Mouse (Mus musculus) layer of hippocampus, postnatal 10 days (tissue): ENCODE measurements at regions not wholly inside any gene's neighbourhood (a gene's known extent, or its start where the extent isn't known, plus 50 kb on each side); places are given as distances from the start of the nearest gene placed in this dataset.

Source experiments
- DNase-seq, 2 experiments: peaks; one replicate each; pipeline ENCODE4 v3.0.0; 2021; ENCODE audit warnings: low spot score in 2 of 2

- DNase-seq = no peak
These were observed 202.1 kb upstream of the Runx1 start for GRCm38 (mm10) chr16:93028016-93028415.

GRCm38 (mm10) chr16:93026094-93026648, 200.2 kb upstream of the Runx1 start:
- no peak for DNase-seq

- no peak for DNase-seq
These were observed 194.0 kb upstream of the Runx1 start for GRCm38 (mm10) chr16:93019800-93020555.

GRCm38 (mm10) chr16:93018766-93019165, 192.8 kb upstream of the Runx1 start:
- no peak for DNase-seq

GRCm38 (mm10) chr16:93017025-93017424, 191.1 kb upstream of the Runx1 start:
- DNase-seq = no peak

- DNase-seq = no peak
These were observed 189.7 kb upstream of the Runx1 start for GRCm38 (mm10) chr16:93015636-93016035.

GRCm38 (mm10) chr16:93014991-93015390, 189.0 kb upstream of the Runx1 start:
- DNase-seq = no peak

GRCm38 (mm10) chr16:93013881-93014280, 187.9 kb upstream of the Runx1 start:
- DNase-seq = no peak

GRCm38 (mm10) chr16:93013256-93013655, 187.3 kb upstream of the Runx1 start:
- DNase-seq = no peak

GRCm38 (mm10) chr16:93011474-93011873, 185.5 kb upstream of the Runx1 start:
- DNase-seq = no peak

GRCm38 (mm10) chr16:93006321-93006984, 180.5 kb upstream of the Runx1 start:
- peak in 1 of 2 experiments; percentile 11 for DNase-seq

GRCm38 (mm10) chr16:93005470-93005869, 179.5 kb upstream of the Runx1 start:
- no peak for DNase-seq

GRCm38 (mm10) chr16:93003830-93004229, 177.9 kb upstream of the Runx1 start:
- no peak for DNase-seq

- DNase-seq = no peak
These were observed 172.7 kb upstream of the Runx1 start for GRCm38 (mm10) chr16:92998689-92999088.

- DNase-seq = no peak
These were observed 171.7 kb upstream of the Runx1 start for GRCm38 (mm10) chr16:92997636-92998035.

GRCm38 (mm10) chr16:92995993-92996350, 170.0 kb upstream of the Runx1 start:
- no peak for DNase-seq

GRCm38 (mm10) chr16:92995132-92995992, 169.4 kb upstream of the Runx1 start:
- no peak for DNase-seq

GRCm38 (mm10) chr16:92992876-92993275, 166.9 kb upstream of the Runx1 start:
- DNase-seq = no peak

GRCm38 (mm10) chr16:92991405-92991804, 165.5 kb upstream of the Runx1 start:
- no peak for DNase-seq

- no peak for DNase-seq
These were observed 162.5 kb upstream of the Runx1 start for GRCm38 (mm10) chr16:92988416-92988815.

GRCm38 (mm10) chr16:92988000-92988399, 162.1 kb upstream of the Runx1 start:
- no peak for DNase-seq

GRCm38 (mm10) chr16:92985768-92986167, 159.8 kb upstream of the Runx1 start:
- DNase-seq = no peak
